Mouse (Mus musculus) heart, embryonic 14.5 days (tissue): Measurements from ENCODE around the gene Lair1. TPM values are rescaled to one million over a fixed set of nuclear protein-coding genes. Genes with fewer than 3 reads are reported as not detected.

Experiments
- ATAC-seq: fragments of 200-750 bp; cut with Nextera tagmentation; 2 replicates; pipeline ENCODE4 v1.8.0; 2017; ENCODE audit warnings: low read depth, moderate TSS enrichment; ENCODE audit not compliant: insufficient number of reproducible peaks, insufficient read depth, low FRiP score
- H3K27ac ChIP-seq, 2 experiments: fragments of 200-500 bp in 1 of 2; fragments of 300-500 bp in 1 of 2; sonication (generic) in 1 of 2; replicated peaks in 1 of 2; 2 replicates each; pipeline ENCODE4 v1.5.1; 2012 to 2014; ENCODE audit warnings: low read depth in 2 of 2, low read length in 2 of 2, control low read depth in 1 of 2, mild to moderate bottlenecking in 1 of 2, mixed read lengths in 1 of 2; ENCODE audit not compliant: control insufficient read depth in 1 of 2, insufficient read depth in 1 of 2
- H3K27me3 ChIP-seq: fragments of 300-500 bp; sonication (generic); 2 replicates; pipeline ENCODE4 v1.6.1; 2014; ENCODE audit warnings: mild to moderate bottlenecking, low read length, control low read depth; ENCODE audit not compliant: control insufficient read depth, insufficient read depth
- H3K36me3 ChIP-seq: fragments of 300-500 bp; sonication (generic); 2 replicates; pipeline ENCODE4 v1.6.1; 2014; ENCODE audit warnings: mild to moderate bottlenecking, control low read depth, low read length, mixed read lengths; ENCODE audit not compliant: control insufficient read depth, insufficient read depth
- H3K4me1 ChIP-seq, 2 experiments: fragments of 200-500 bp in 1 of 2; fragments of 300-500 bp in 1 of 2; sonication (generic) in 1 of 2; 2 replicates each; pipeline ENCODE4 v1.6.1; 2012 to 2014; ENCODE audit warnings: low read length in 2 of 2, control low read depth in 1 of 2, mixed read lengths in 1 of 2; ENCODE audit not compliant: control insufficient read depth in 2 of 2, insufficient read depth in 2 of 2
- H3K4me2 ChIP-seq: fragments of 300-500 bp; sonication (generic); 2 replicates; pipeline ENCODE4 v1.6.1; 2014; ENCODE audit warnings: mild to moderate bottlenecking, low read length
- H3K4me3 ChIP-seq, 2 experiments: fragments of 200-500 bp in 1 of 2; fragments of 300-500 bp in 1 of 2; sonication (generic) in 1 of 2; 2 replicates each; pipeline ENCODE4 v1.5.1; 2012 to 2014; ENCODE audit warnings: low read length in 2 of 2, mild to moderate bottlenecking in 2 of 2, control low read depth in 1 of 2, low read depth in 1 of 2, moderate library complexity in 1 of 2; ENCODE audit not compliant: control insufficient read depth in 1 of 2, insufficient read depth in 1 of 2
- H3K9ac ChIP-seq: fragments of 300-500 bp; sonication (generic); 2 replicates; pipeline ENCODE4 v1.6.1; 2014; ENCODE audit warnings: mild to moderate bottlenecking, low read length
- H3K9me3 ChIP-seq: fragments of 300-500 bp; sonication (generic); 2 replicates; pipeline ENCODE4 v1.6.1; 2016; ENCODE audit warnings: low read length, control low read depth; ENCODE audit not compliant: control insufficient read depth
- WGBS: fragments of 180-500 bp; shearing (Covaris S2); extraction: QIAGEN DNeasy Blood & Tissue Kit; methylation state at CpG from one replicate; pipeline ENCODE4 v1.1.7; 2014; 5-methylcytosine and 5-hydroxymethylcytosine counted together
- polyA plus RNA-seq: library from polyadenylated mRNA; unstranded; fragments of >200 nt; fragmentation: Nextera tagmentation; extraction: Ambion mirVana; gene quantifications from 2 replicates; pipeline ENCODE4 v1.2.1, GENCODE M21; 2014

Lair1 gene
- polyA plus RNA-seq: 0.99 and 2.3 TPM in 2 replicates

DNA sequence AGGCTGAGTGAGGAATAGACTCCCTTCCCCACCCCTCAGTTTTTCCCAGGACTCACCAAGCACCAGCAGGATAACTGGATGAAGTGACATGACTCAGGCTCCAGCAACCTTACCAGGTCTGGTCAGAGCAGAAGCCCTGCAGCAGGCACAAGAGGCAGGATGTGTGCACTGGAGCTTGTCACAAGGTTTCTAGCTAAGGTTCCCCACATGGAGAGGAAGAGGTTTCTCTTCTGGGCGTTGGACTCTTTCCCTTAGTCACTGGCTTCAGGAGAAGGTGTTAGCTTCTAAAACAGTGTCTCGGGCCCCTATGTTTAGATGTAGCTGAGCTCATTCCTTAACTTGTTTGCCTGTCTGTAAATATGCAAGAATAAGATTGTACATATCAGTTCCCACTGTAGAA lies at the start of gene Lair1:
Lair1 (minus strand) TSS at position 192 of the 400 bp plus-strand sequence.
- 62% methylated on average over 2 of the region's 2 CpGs for WGBS
- Histone ChIP-seq H3K9ac (no peak within 1 kb of the TSS), H3K9me3 (no peaks in the 10 kb centered on the region), H3K4me2 (no peak within 1 kb of the TSS), H3K27ac (no peak within 1 kb of the TSS), H3K4me1 (no peaks in the 10 kb centered on the region), H3K27me3 (no peaks in the 10 kb centered on the region), H3K36me3 (no peaks in the 10 kb centered on the region), H3K4me3 (no peak within 1 kb of the TSS)
- no peak for ATAC-seq

GRCm38 (mm10) chr7:4111766-4112165 lies 48.8 kb upstream of the Lair1 start:
- Histone ChIP-seq H3K27me3 (no peaks in the 10 kb centered on the region), H3K27ac (no peak overlapping the region), H3K4me2 (no peak overlapping the region), H3K9ac (no peak overlapping the region), H3K9me3 (no peaks in the 10 kb centered on the region), H3K36me3 (no peaks in the 10 kb centered on the region), H3K4me1 (peaks cover 6 to 10% of the 10 kb centered on the region in 2 experiments; a peak in 3 of 4 replicates), H3K4me3 (no peak overlapping the region)
- WGBS: 44% methylated on average over 3 of the region's 3 CpGs
- ATAC-seq: no peak

DNA sequence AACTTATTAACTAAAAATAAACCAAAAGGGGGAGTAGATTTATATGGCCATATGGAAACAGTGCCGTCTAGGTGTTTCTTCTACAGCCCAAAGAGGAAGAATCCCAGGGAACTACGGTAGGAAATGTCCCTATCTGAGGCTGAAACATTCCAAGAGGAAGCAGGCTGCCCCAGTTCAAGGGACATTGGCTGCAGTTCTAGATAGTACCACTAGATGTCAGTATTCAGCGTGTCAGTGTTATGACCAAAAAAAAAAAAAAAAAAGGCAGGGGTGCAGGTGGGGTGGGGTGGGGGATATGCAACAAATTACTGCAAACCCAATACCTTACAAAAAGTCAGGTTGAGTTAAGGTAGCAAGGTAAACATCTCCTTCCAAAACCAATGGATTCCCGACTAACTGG lies 40.4 kb upstream of the Lair1 start:
- Histone ChIP-seq H3K27me3 (no peaks in the 10 kb centered on the region), H3K9me3 (no peaks in the 10 kb centered on the region), H3K27ac (no peak overlapping the region), H3K4me2 (no peak overlapping the region), H3K36me3 (no peaks in the 10 kb centered on the region), H3K4me3 (no peak overlapping the region), H3K9ac (no peak overlapping the region), H3K4me1 (no peaks in the 10 kb centered on the region)
- no peak for ATAC-seq
- WGBS: 12% methylated on average over 4 of the region's 4 CpGs

GRCm38 (mm10) chr7:4101144-4101543 lies 38.1 kb upstream of the Lair1 start:
- no peaks in the 10 kb centered on the region for H3K9me3 ChIP-seq
- no peak overlapping the region for H3K9ac ChIP-seq
- no peak overlapping the region for H3K27ac ChIP-seq
- no peaks in the 10 kb centered on the region for H3K4me1 ChIP-seq
- no peaks in the 10 kb centered on the region for H3K36me3 ChIP-seq
- H3K4me3 ChIP-seq: no peak overlapping the region
- WGBS: 70% methylated on average over 5 of the region's 5 CpGs
- no peak for ATAC-seq
- no peak overlapping the region for H3K4me2 ChIP-seq
- H3K27me3 ChIP-seq: no peaks in the 10 kb centered on the region

DNA sequence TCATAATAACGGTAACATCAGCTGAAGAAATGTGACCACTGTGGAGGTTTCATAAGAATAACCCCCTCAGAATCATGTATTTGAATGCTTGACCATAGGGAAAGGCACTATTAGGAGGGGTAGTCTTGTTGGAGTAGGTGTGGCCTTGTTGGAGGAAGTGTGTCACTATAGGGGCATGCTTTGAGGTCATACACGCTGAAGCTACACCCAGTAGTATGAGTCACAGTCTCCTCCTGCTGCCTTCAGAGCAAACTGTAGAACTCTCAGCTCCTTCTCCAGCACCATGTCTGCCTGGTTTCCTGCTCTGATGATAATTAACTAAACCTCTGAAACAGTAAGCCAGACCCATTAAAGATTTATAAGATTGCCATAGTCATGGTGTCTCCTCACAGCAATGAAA lies 35.8 kb upstream of the Lair1 start:
- no peaks in the 10 kb centered on the region for H3K4me1 ChIP-seq
- H3K36me3 ChIP-seq: no peaks in the 10 kb centered on the region
- ATAC-seq: no peak
- H3K9ac ChIP-seq: no peak overlapping the region
- H3K27me3 ChIP-seq: no peaks in the 10 kb centered on the region
- 61% methylated on average over 2 of the region's 2 CpGs for WGBS
- H3K4me3 ChIP-seq: no peak overlapping the region
- no peaks in the 10 kb centered on the region for H3K9me3 ChIP-seq
- H3K27ac ChIP-seq: no peak overlapping the region
- no peak overlapping the region for H3K4me2 ChIP-seq

- WGBS: 78% methylated on average over 2 of the region's 2 CpGs
- H3K36me3 ChIP-seq: no peaks in the 10 kb centered on the region
- no peak overlapping the region for H3K27ac ChIP-seq
Observed at GRCm38 (mm10) chr7:4098301-4098700, 35.3 kb upstream of the Lair1 start.

GRCm38 (mm10) chr7:4091170-4091569 lies 28.2 kb upstream of the Lair1 start:
- no peak overlapping the region for H3K9ac ChIP-seq
- H3K36me3 ChIP-seq: no peaks in the 10 kb centered on the region
- no peaks in the 10 kb centered on the region for H3K9me3 ChIP-seq
- no peaks in the 10 kb centered on the region for H3K27me3 ChIP-seq
- no peak overlapping the region for H3K27ac ChIP-seq
- ATAC-seq: no peak
- 0 out of 4 replicates have a peak, but pooled peaks cover 0 to 2% of the 10 kb centered on the region in 2 experiments for H3K4me1 ChIP-seq
- WGBS: 15% methylated on average over 8 of the region's 8 CpGs
- H3K4me2 ChIP-seq: no peak overlapping the region
- no peak overlapping the region for H3K4me3 ChIP-seq

More at GRCm38 (mm10) chr7:4098301-4098700, 35.3 kb upstream of the Lair1 start:
- no peak overlapping the region for H3K9ac ChIP-seq
- no peak overlapping the region for H3K4me2 ChIP-seq
- H3K4me3 ChIP-seq: no peak overlapping the region
- H3K9me3 ChIP-seq: no peaks in the 10 kb centered on the region
- no peaks in the 10 kb centered on the region for H3K4me1 ChIP-seq
- H3K27me3 ChIP-seq: no peaks in the 10 kb centered on the region
- ATAC-seq: no peak

DNA sequence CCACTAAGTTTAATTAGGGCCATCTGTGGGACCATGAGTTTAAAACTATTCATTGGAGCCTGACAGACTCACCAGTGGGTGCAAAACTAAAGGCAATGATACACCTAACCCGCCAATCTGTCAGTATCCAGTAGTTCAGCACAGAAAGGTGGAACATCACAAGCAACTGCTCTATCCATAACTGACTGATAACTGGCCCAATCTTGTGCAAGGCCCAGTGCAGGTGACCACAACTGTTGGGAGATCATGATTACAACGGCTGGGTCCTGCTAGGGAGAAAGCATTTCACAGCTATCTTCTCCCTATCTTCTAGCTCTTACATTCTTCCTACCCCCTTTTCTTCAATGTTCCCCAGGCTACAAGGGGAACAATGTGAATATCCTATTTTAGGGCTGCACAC lies 25.7 kb upstream of the Lair1 start:
- ATAC-seq: no peak
- H3K27me3 ChIP-seq: no peaks in the 10 kb centered on the region
- no peak overlapping the region for H3K9ac ChIP-seq
- H3K4me3 ChIP-seq: no peak overlapping the region
- H3K27ac ChIP-seq: no peak overlapping the region
- 68% methylated on average over 2 of the region's 2 CpGs for WGBS
- H3K36me3 ChIP-seq: no peaks in the 10 kb centered on the region
- no peak overlapping the region for H3K4me2 ChIP-seq
- 0 out of 4 replicates have a peak, but pooled peaks cover 0 to 2% of the 10 kb centered on the region in 2 experiments for H3K4me1 ChIP-seq
- H3K9me3 ChIP-seq: no peaks in the 10 kb centered on the region
